Mouse (Mus musculus) G1E (cell line): ENCODE results near the gene Arxes2.

Source experiments
- CTCF ChIP-seq: IDR thresholded peaks from 2 replicates; pipeline ENCODE4 v1.5.1; 2012; ENCODE audit warnings: low read depth, low read length, inconsistent platforms, mixed read lengths
- GATA1 ChIP-seq: IDR thresholded peaks from 2 replicates; pipeline ENCODE4 v1.6.1; 2012; ENCODE audit warnings: borderline replicate concordance, low read length, inconsistent platforms, mixed read lengths
- POLR2AphosphoS5 ChIP-seq: IDR thresholded peaks from 2 replicates; pipeline ENCODE4 v1.6.1; 2012; ENCODE audit warnings: low read depth, low read length, inconsistent platforms; ENCODE audit not compliant: insufficient replicate concordance

DNA sequence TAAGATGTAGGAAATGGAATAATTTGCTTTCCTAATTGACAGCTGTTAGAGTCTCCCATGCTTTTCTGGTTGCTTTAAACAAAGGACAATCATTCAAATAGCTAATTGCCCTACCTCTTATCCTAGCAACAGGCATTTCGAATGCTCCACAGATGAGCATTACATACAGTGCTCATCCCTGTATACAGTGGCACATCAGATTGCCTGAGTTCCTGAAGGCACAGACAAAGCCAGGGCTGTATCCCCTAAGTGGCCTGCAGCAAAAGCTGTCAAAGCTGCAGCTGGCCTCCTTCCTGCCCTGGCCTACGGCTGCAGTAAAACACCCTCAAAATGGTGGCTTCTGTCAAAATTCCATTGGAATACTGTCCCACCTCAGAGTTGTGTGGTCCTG lies 35.9 kb upstream of the Arxes2 start:
- TF ChIP-seq CTCF: no peak
- no peak for TF ChIP-seq GATA1
- TF ChIP-seq POLR2AphosphoS5: no peak
